Mouse (Mus musculus) myocyte (in vitro differentiated cells): ENCODE measurements around the gene Stpg2. TPM values are rescaled to one million over a fixed set of nuclear protein-coding genes. Genes with fewer than 3 reads are reported as not detected.
"Not testable (repeated sequence)": the region's sequence is repeated elsewhere in the genome, so short reads cannot be mapped to it uniquely, and the experiment has no call there.

Experiments used
- H3K27me3 ChIP-seq: one replicate; pipeline ENCODE4 v1.6.1; 2011; ENCODE audit not compliant: control insufficient read depth, insufficient read depth, insufficient read length
- H3K36me3 ChIP-seq: one replicate; pipeline ENCODE4 v1.6.1; 2011; ENCODE audit not compliant: control insufficient read depth, insufficient read depth
- H3K4me2 ChIP-seq: one replicate; pipeline ENCODE4 v1.6.1; 2011; ENCODE audit warnings: low read depth, control low read depth
- H3K4me3 ChIP-seq: one replicate; pipeline ENCODE4 v1.5.1; 2011; ENCODE audit warnings: mild to moderate bottlenecking, control low read depth, moderate library complexity
- H3K79me2 ChIP-seq: one replicate; pipeline ENCODE4 v1.6.1; 2011; ENCODE audit not compliant: control insufficient read depth, insufficient read depth
- H3ac ChIP-seq: one replicate; pipeline ENCODE4 v1.6.1; 2011; ENCODE audit not compliant: control insufficient read depth, insufficient read length
- CEBPB ChIP-seq: IDR thresholded peaks from 2 replicates; pipeline ENCODE4 v1.6.1; 2011; ENCODE audit warnings: mild to moderate bottlenecking, moderate library complexity; ENCODE audit not compliant: poor library complexity, insufficient read depth, severe bottlenecking
- E2F4 ChIP-seq: IDR thresholded peaks from one replicate; pipeline ENCODE4 v1.6.1; 2011; ENCODE audit warnings: mild to moderate bottlenecking, control low read depth, moderate library complexity; ENCODE audit not compliant: insufficient read depth
- MAX ChIP-seq: IDR thresholded peaks from one replicate; pipeline ENCODE4 v1.6.1; 2011; ENCODE audit warnings: low read depth, mild to moderate bottlenecking, control low read depth
- MYOD1 ChIP-seq, 3 experiments: IDR thresholded peaks; one replicate each; pipeline ENCODE4 v1.6.1; 2011; ENCODE audit warnings: control low read depth in 2 of 3, low read depth in 2 of 3, mild to moderate bottlenecking in 2 of 3, moderate library complexity in 1 of 3; ENCODE audit not compliant: insufficient read length in 2 of 3, control insufficient read depth in 1 of 3
- MYOG ChIP-seq, 3 experiments: IDR thresholded peaks; one replicate each; pipeline ENCODE4 v1.6.1; 2011; ENCODE audit warnings: control low read depth in 2 of 3, low read depth in 2 of 3, mild to moderate bottlenecking in 2 of 3; ENCODE audit not compliant: insufficient read length in 2 of 3, control insufficient read depth in 1 of 3, insufficient read depth in 1 of 3
- POLR2A ChIP-seq: IDR thresholded peaks from one replicate; pipeline ENCODE4 v1.6.1; 2011; ENCODE audit warnings: low read depth, mild to moderate bottlenecking, control low read depth, moderate library complexity; ENCODE audit not compliant: insufficient read length
- POLR2AphosphoS2 ChIP-seq: IDR thresholded peaks from one replicate; pipeline ENCODE4 v1.6.1; 2011; ENCODE audit warnings: low read depth, control low read depth; ENCODE audit not compliant: insufficient read length
- REST ChIP-seq: IDR thresholded peaks from one replicate; pipeline ENCODE4 v1.6.1; 2011; ENCODE audit warnings: mild to moderate bottlenecking, control low read depth, moderate library complexity; ENCODE audit not compliant: insufficient read depth, insufficient read length
- SRF ChIP-seq: IDR thresholded peaks from one replicate; pipeline ENCODE4 v1.6.1; 2011; ENCODE audit warnings: low read depth; ENCODE audit not compliant: control insufficient read depth, insufficient read length
- TCF12 ChIP-seq: IDR thresholded peaks from one replicate; pipeline ENCODE4 v1.6.1; 2011; ENCODE audit warnings: mild to moderate bottlenecking, control low read depth; ENCODE audit not compliant: poor library complexity, insufficient read depth, severe bottlenecking
- TCF3 ChIP-seq: IDR thresholded peaks from one replicate; pipeline ENCODE4 v1.6.1; 2011; ENCODE audit warnings: low read depth, control low read depth; ENCODE audit not compliant: insufficient read length
- USF1 ChIP-seq: IDR thresholded peaks from one replicate; pipeline ENCODE4 v1.6.1; 2011; ENCODE audit warnings: low read depth, mild to moderate bottlenecking, control low read depth, moderate library complexity
- polyA plus RNA-seq: library from polyadenylated mRNA; unstranded; fragments of >200 nt; fragmentation: generic; extraction: Trizol; gene quantifications from one replicate; pipeline ENCODE4 v1.2.1, GENCODE M21; 2012; ENCODE audit warnings: missing spikeins

The Stpg2 gene
- polyA plus RNA-seq, 1 experiment: not detected

DNA sequence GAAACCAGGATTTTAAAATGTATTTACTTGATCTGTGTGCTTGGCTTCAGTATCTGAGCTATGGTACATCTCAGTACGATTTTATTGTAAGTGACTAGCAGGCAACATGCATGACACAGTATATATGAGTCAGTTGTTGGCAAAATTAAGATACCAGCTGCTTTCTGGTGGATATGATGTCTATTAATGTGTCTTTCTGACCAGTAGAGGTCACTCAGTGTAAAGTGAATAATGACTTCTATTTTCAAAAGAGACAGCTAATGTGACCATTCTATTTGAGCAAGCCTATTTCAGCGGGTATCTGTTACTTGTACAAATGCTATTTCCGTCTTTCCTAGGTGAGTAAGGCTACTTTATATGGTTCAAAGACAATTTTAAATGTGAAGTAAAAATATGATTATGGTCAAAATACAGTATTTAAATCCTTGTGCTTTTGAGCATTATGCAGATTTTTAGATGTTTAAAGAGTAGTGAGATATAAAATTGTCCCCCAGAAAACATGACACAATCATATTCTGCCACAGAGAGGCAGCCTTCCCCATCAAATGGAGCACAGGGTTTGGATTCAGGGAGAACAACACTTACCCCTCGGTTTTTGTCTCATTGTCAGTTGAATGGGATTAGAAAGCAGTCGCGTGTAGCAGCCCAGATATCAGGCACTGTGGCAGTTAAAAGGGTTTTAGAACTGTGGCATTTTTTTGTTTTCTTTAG is 303.9 kb downstream of the Stpg2 start:
- no peak overlapping the region for H3K4me2 ChIP-seq
- H3K79me2 ChIP-seq: no peaks in the 10 kb centered on the region
- TF ChIP-seq POLR2A (no peak), TCF12 (no peak), POLR2AphosphoS2 (no peak), CEBPB (no peak), REST (no peak), MYOG (IDR thresholded peaks at IDR 0.05; ENCODE audit: control insufficient read depth in 1 of 3, insufficient read depth in 1 of 3, insufficient read length in 2 of 3, low read depth in 2 of 3) (no peak)
- H3ac ChIP-seq: no peak overlapping the region
- no peak overlapping the region for H3K4me3 ChIP-seq
- H3K36me3 ChIP-seq: no peaks in the 10 kb centered on the region
- H3K27me3 ChIP-seq: no peaks in the 10 kb centered on the region

DNA sequence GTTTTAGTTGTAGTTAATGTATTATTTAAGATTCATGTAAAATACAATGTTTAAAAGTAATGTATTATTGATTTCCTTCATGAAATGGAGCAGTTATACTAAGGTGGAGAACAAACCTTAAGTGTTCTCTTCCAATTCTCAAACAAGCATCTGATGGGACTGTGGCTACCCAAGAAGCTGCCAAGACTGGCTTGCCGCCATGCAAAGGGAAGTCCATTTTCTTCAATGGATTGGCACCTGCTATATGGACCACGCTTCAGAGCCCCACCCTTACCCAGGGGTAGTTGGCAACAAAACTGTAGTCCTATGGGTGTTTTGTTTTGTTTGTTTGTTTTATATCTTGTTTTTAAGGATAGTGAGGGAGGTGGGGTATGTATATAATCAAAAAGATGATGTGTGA is 373.0 kb downstream of the Stpg2 start:
- Histone ChIP-seq H3K4me3 (no peak overlapping the region), H3K36me3 (no peaks in the 10 kb centered on the region), H3K79me2 (no peaks in the 10 kb centered on the region), H3ac (no peak overlapping the region), H3K27me3 (no peaks in the 10 kb centered on the region), H3K4me2 (no peak overlapping the region)
- TF ChIP-seq MAX: no peak
- no peak for TF ChIP-seq CEBPB
- no peak for TF ChIP-seq MYOD1 (IDR thresholded peaks at IDR 0.05; ENCODE audit: control insufficient read depth in 1 of 3, insufficient read length in 2 of 3, low read depth in 2 of 3)
- no peak for TF ChIP-seq USF1
- no peak for TF ChIP-seq E2F4
- no peak for TF ChIP-seq POLR2AphosphoS2
- no peak for TF ChIP-seq MYOG (IDR thresholded peaks at IDR 0.05; ENCODE audit: control insufficient read depth in 1 of 3, insufficient read depth in 1 of 3, insufficient read length in 2 of 3, low read depth in 2 of 3)
- TF ChIP-seq TCF3: no peak
- no peak for TF ChIP-seq SRF

DNA sequence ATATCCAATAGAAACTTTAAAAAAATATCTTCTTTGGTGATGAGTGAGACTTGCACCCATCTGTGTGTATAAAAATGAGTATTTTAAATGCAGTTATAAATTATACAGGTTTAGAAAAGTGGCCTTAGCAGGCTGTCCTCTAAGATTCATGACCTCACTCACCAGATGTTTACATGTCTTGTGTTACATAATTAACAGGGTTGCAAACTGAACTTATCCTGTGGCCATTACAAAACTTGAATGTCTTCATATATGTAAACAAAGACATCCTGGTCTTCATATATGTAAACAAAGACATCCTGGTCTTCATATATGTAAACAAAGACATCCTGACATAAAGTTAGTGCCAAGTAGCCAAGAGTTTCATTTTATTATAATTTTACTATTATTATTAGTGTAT is 375.8 kb downstream of the Stpg2 start:
- Histone ChIP-seq H3K4me2 (no peak overlapping the region), H3K4me3 (no peak overlapping the region), H3ac (no peak overlapping the region), H3K36me3 (no peaks in the 10 kb centered on the region), H3K79me2 (no peaks in the 10 kb centered on the region), H3K27me3 (no peaks in the 10 kb centered on the region)
- TF ChIP-seq SRF: no peak
- TF ChIP-seq TCF3: no peak
- TF ChIP-seq MYOG (IDR thresholded peaks at IDR 0.05; ENCODE audit: control insufficient read depth in 1 of 3, insufficient read depth in 1 of 3, insufficient read length in 2 of 3, low read depth in 2 of 3): no peak
- no peak for TF ChIP-seq MAX
- TF ChIP-seq REST: no peak
- TF ChIP-seq TCF12: no peak
- no peak for TF ChIP-seq POLR2A
- no peak for TF ChIP-seq E2F4
- TF ChIP-seq MYOD1 (IDR thresholded peaks at IDR 0.05; ENCODE audit: control insufficient read depth in 1 of 3, insufficient read length in 2 of 3, low read depth in 2 of 3): no peak
- no peak for TF ChIP-seq USF1
- no peak for TF ChIP-seq CEBPB
- TF ChIP-seq POLR2AphosphoS2: no peak

DNA sequence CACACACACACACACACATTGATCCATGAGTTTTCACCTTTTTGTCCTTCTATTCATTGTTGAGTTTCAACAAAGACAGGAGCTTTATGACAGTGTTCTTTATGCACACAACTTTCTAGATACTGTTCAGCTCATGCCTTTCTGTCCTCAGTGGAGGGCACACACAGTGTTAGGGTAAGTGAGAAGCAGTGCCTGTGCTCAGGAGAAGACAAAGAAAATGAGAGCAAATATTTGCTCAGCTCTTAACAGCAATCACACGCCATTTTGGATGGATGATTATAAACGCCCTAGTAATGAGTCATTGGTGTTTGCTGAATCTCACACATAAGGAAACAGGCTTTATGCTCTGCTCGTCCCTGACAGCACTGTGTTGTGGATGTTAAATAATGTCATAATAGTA is 394.0 kb downstream of the Stpg2 start:
- Histone ChIP-seq H3ac (no peak overlapping the region), H3K4me2 (no peak overlapping the region), H3K4me3 (no peak overlapping the region), H3K27me3 (no peaks in the 10 kb centered on the region), H3K36me3 (no peaks in the 10 kb centered on the region), H3K79me2 (no peaks in the 10 kb centered on the region)
- TF ChIP-seq REST (no peak), POLR2A (no peak), CEBPB (no peak), USF1 (no peak), POLR2AphosphoS2 (no peak), MAX (no peak), TCF3 (no peak), TCF12 (no peak), MYOG (IDR thresholded peaks at IDR 0.05; ENCODE audit: control insufficient read depth in 1 of 3, insufficient read depth in 1 of 3, insufficient read length in 2 of 3, low read depth in 2 of 3) (no peak), SRF (no peak), MYOD1 (IDR thresholded peaks at IDR 0.05; ENCODE audit: control insufficient read depth in 1 of 3, insufficient read length in 2 of 3, low read depth in 2 of 3) (no peak), E2F4 (no peak)

DNA sequence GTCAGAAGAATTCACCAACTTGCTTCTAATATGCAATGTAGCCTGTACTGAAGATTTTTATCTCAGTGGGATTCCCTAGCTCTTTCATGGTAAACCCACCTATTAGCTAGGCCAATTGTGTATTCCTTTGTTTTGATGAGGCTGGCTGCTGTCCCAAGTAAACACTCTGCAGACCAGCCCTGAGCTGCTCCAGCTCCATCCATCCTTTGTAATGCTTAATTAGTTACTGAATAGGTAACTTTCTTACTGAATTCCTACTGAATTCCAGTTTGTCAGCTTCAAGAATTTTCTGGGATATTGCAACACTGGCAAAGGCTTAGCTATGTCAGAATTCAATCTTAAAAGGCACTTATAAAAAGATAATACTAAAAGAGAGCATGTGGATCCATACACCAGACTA is 402.8 kb downstream of the Stpg2 start:
- H3K36me3 ChIP-seq, H3K79me2 ChIP-seq, H3ac ChIP-seq, H3K4me2 ChIP-seq, H3K27me3 ChIP-seq, H3K4me3 ChIP-seq: not testable (repeated sequence)
